Mouse (Mus musculus) intestine, embryonic 16.5 days (tissue): Measurements from ENCODE around the gene Adora2a. TPM values are rescaled to one million over a fixed set of nuclear protein-coding genes. Genes with fewer than 3 reads are reported as not detected.

ENCODE experiments used
- ATAC-seq: fragments of 200-750 bp; cut with Nextera tagmentation; 2 replicates; pipeline ENCODE4 v1.8.0; 2017; ENCODE audit warnings: moderate TSS enrichment, moderate library complexity
- H3K27ac ChIP-seq: fragments of 300-500 bp; sonication (generic); 2 replicates; pipeline ENCODE4 v1.5.1; 2014; ENCODE audit warnings: mild to moderate bottlenecking, low read length
- H3K27me3 ChIP-seq: fragments of 300-500 bp; sonication (generic); replicated peaks from 2 replicates; pipeline ENCODE4 v1.6.1; 2014; ENCODE audit warnings: low read length, control low read depth, mixed read lengths; ENCODE audit not compliant: control insufficient read depth, insufficient read depth
- H3K36me3 ChIP-seq: fragments of 300-500 bp; sonication (generic); 2 replicates; pipeline ENCODE4 v1.6.1; 2014; ENCODE audit warnings: low read length, control low read depth; ENCODE audit not compliant: control insufficient read depth, insufficient read depth
- H3K4me1 ChIP-seq: fragments of 300-500 bp; sonication (generic); 2 replicates; pipeline ENCODE4 v1.6.1; 2014; ENCODE audit warnings: low read length, control low read depth, mixed read lengths; ENCODE audit not compliant: control insufficient read depth, insufficient read depth
- H3K4me2 ChIP-seq: fragments of 300-500 bp; sonication (generic); 2 replicates; pipeline ENCODE4 v1.6.1; 2014; ENCODE audit warnings: low read depth, low read length, control low read depth
- H3K4me3 ChIP-seq: fragments of 300-500 bp; sonication (generic); 2 replicates; pipeline ENCODE4 v1.5.1; 2014; ENCODE audit warnings: mild to moderate bottlenecking, low read length
- H3K9ac ChIP-seq: fragments of 300-500 bp; sonication (generic); 2 replicates; pipeline ENCODE4 v1.6.1; 2014; ENCODE audit warnings: low read depth, low read length
- H3K9me3 ChIP-seq: fragments of 300-500 bp; sonication (generic); 2 replicates; pipeline ENCODE4 v1.6.1; 2016; ENCODE audit warnings: low read length, control low read depth; ENCODE audit not compliant: control insufficient read depth
- WGBS: fragments of 180-500 bp; shearing (Covaris S2); extraction: QIAGEN DNeasy Blood & Tissue Kit; methylation state at CpG from one replicate; pipeline ENCODE4 v1.1.7; 2014; 5-methylcytosine and 5-hydroxymethylcytosine counted together
- polyA plus RNA-seq: library from polyadenylated mRNA; unstranded; fragments of >200 nt; fragmentation: Nextera tagmentation; extraction: Ambion mirVana; gene quantifications from 2 replicates; pipeline ENCODE4 v1.2.1, GENCODE M21; 2015

The Adora2a gene
- polyA plus RNA-seq, 1 experiment from 2014 or later = 3.2 TPM

GRCm38 (mm10) chr10:75316908-75317761, 458 bp downstream of the Adora2a start:
- Histone ChIP-seq H3K27me3 (peaks cover 19% of the 10 kb centered on the region; the same call in 1 of the 2 replicates), H3K9me3 (no peaks in the 10 kb centered on the region), H3K4me2 (peak overlapping the region; percentile 95), H3K4me3 (peak overlapping the region; percentile 59), H3K36me3 (0 out of 2 replicates have a peak, but pooled peaks cover 3% of the 10 kb centered on the region), H3K9ac (peak overlapping the region; percentile 71), H3K27ac (no peak overlapping the region), H3K4me1 (peaks cover 18% of the 10 kb centered on the region)
- under 1% methylated on average over 81 of the region's 81 CpGs for WGBS
- peak; percentile 78 for ATAC-seq

DNA sequence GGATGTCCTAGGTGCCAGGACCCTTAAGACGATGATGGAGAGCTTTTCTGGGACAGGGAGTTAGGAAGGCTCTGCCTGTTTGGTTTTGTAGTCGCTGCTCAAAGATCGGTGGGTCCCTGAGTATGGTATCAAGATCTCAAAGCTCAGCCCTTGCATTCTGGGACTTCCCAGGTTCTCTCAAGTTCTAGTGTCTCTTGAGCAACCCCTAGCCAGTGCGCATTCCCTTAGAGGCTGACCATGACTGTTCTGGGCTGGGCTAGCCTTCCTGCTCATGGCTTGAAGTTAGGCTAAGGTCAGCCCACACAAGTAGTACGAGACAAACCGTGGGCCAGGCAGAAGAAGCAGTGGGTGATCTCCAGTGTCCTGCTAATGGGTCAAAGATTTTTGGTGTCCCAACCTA, 1.5 kb downstream of the Adora2a start:
- H3K9me3 ChIP-seq = no peaks in the 10 kb centered on the region
- H3K4me2 ChIP-seq = 0 out of 2 replicates have a peak overlapping the region, but pooled peaks have one; percentile 9
- no peak overlapping the region for H3K27ac ChIP-seq
- no peak overlapping the region for H3K9ac ChIP-seq
- H3K4me3 ChIP-seq = peak overlapping the region; percentile 59
- ATAC-seq = no peak
- WGBS = 76% methylated on average over 6 of the region's 6 CpGs
- no peaks in the 10 kb centered on the region for H3K36me3 ChIP-seq
- peaks cover 19% of the 10 kb centered on the region; the same call in 1 of the 2 replicates for H3K27me3 ChIP-seq
- peaks cover 18% of the 10 kb centered on the region for H3K4me1 ChIP-seq

GRCm38 (mm10) chr10:75320321-75320720, 3.6 kb downstream of the Adora2a start:
- Histone ChIP-seq H3K4me2 (no peak overlapping the region), H3K9me3 (no peaks in the 10 kb centered on the region), H3K36me3 (no peaks in the 10 kb centered on the region), H3K4me1 (peaks cover 10% of the 10 kb centered on the region; the same call in 1 of the 2 replicates), H3K27ac (no peak overlapping the region), H3K27me3 (peaks cover 19% of the 10 kb centered on the region; the same call in 1 of the 2 replicates), H3K4me3 (no peak overlapping the region), H3K9ac (no peak overlapping the region)
- 57% methylated on average over 4 of the region's 4 CpGs for WGBS
- no peak for ATAC-seq

DNA sequence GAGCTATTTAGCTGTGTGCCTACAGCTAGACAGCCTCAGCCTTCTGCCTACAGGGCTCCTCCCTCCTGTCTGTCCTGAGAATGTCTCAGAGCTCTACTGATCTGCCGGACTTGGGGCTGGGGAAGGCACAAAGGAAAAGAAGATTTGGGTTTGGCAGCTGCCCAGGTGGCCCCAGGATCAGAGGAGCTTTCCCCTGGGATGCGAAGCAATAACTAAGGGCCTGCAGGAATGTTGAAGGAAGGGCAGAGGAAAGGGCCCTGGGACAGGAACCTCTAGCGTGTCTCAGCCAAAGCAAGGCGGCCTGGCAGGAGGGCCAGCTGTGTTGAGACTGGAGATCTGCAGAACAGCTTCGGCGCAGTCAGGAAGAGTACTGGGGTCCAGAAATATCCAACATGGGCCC, 6.3 kb downstream of the Adora2a start:
- WGBS = 68% methylated on average over 6 of the region's 6 CpGs
- no peak for ATAC-seq
- H3K4me1 ChIP-seq = no peaks in the 10 kb centered on the region

DNA sequence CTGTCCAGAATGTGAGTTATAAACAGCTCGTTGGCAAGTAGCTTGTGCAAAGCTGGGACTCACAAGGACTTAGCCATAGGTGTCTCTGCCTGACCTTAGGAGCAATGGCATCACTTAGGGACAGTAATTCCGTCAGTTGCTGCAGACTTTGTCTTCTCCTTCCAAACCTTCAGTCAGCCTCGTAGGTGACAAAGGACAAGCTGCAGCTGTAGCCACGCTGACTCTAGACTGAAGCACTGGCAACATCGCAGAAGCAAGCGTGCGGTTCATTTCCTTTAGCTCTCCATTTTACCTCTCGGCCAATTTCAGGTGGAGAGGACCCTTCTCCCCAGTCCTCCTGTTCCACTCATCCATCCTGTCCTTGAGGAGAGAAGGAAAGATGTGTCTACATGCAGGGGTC, 7.3 kb downstream of the Adora2a start:
- Histone ChIP-seq H3K4me2 (no peak overlapping the region), H3K27ac (no peak overlapping the region), H3K36me3 (no peaks in the 10 kb centered on the region), H3K9me3 (no peaks in the 10 kb centered on the region), H3K9ac (no peak overlapping the region), H3K4me1 (no peaks in the 10 kb centered on the region), H3K4me3 (no peak overlapping the region), H3K27me3 (0 out of 2 replicates have a peak, but pooled peaks cover 3% of the 10 kb centered on the region)
- 80% methylated on average over 8 of the region's 8 CpGs for WGBS
- no peak for ATAC-seq

More for the DNA sequence above, 6.3 kb downstream of the Adora2a start:
- Histone ChIP-seq H3K27ac (no peak overlapping the region), H3K9ac (no peak overlapping the region), H3K9me3 (no peaks in the 10 kb centered on the region), H3K4me3 (no peak overlapping the region), H3K27me3 (peaks cover 6% of the 10 kb centered on the region; the same call in 1 of the 2 replicates), H3K4me2 (no peak overlapping the region), H3K36me3 (no peaks in the 10 kb centered on the region)

DNA sequence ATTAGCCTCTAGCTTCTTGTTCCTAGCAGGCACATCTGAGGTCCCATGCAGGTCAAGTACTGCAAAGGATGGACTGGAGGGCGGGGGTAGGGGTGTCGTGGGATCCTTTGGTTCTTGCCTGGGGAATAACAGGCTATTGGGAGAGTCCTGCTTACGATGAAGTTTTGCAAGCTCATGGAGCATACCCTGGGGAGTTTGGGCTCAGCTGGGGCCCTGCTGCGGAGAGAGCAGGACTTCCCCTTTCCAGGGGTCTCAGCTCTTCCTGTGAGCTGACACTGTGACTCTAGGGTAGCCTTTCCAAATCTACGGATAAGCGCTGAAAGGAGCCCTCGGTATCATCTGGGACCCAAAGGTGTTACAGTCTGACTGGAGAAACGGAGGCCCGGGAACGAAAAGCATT, 7.7 kb downstream of the Adora2a start:
- no peaks in the 10 kb centered on the region for H3K9me3 ChIP-seq
- H3K36me3 ChIP-seq = no peaks in the 10 kb centered on the region
- H3K4me2 ChIP-seq = no peak overlapping the region
- no peak overlapping the region for H3K4me3 ChIP-seq
- H3K27ac ChIP-seq = no peak overlapping the region
- no peak overlapping the region for H3K9ac ChIP-seq
- ATAC-seq = no peak
- 0 out of 2 replicates have a peak, but pooled peaks cover 3% of the 10 kb centered on the region for H3K27me3 ChIP-seq
- H3K4me1 ChIP-seq = no peaks in the 10 kb centered on the region
- 69% methylated on average over 10 of the region's 10 CpGs for WGBS

- no peak overlapping the region for H3K9ac ChIP-seq
- H3K4me1 ChIP-seq = no peaks in the 10 kb centered on the region
- H3K27me3 ChIP-seq = no peaks in the 10 kb centered on the region
- H3K4me2 ChIP-seq = no peak overlapping the region
- no peaks in the 10 kb centered on the region for H3K9me3 ChIP-seq
- ATAC-seq = no peak
- no peak overlapping the region for H3K27ac ChIP-seq
- H3K36me3 ChIP-seq = no peaks in the 10 kb centered on the region
- H3K4me3 ChIP-seq = no peak overlapping the region
- WGBS = 94% methylated on average over 23 of the region's 23 CpGs
Measured at GRCm38 (mm10) chr10:75325821-75326220, 9.1 kb downstream of the Adora2a start.

GRCm38 (mm10) chr10:75326553-75326952, 9.9 kb downstream of the Adora2a start:
- no peak overlapping the region for H3K4me3 ChIP-seq
- no peak overlapping the region for H3K4me2 ChIP-seq
- H3K36me3 ChIP-seq = no peaks in the 10 kb centered on the region
- H3K27me3 ChIP-seq = no peaks in the 10 kb centered on the region
- no peak for ATAC-seq
- H3K9ac ChIP-seq = no peak overlapping the region
- H3K9me3 ChIP-seq = no peaks in the 10 kb centered on the region
- no peaks in the 10 kb centered on the region for H3K4me1 ChIP-seq
- H3K27ac ChIP-seq = no peak overlapping the region
- 59% methylated on average over 3 of the region's 3 CpGs for WGBS

DNA sequence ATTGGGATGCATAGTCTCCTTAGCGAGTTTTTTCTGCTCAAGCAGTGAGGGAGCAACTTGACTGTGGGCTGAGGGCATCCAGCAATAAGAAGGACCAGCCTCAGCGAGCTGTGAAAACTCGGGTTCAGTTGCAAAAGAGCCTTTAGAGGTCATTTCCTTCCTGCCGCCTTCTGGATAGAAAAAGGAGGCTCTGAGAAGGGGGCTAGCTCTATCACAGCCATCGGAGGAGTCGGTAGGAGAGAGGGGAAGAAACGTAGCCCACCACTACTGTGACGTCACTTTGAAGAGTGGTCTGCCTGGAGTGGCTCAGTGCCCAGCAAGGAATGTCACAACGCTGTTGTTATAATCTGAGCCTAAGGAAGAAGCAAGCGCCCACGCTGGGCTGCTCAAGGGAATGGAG, 10.4 kb downstream of the Adora2a start:
- ATAC-seq = no peak
- no peaks in the 10 kb centered on the region for H3K27me3 ChIP-seq
- no peaks in the 10 kb centered on the region for H3K4me1 ChIP-seq
- no peaks in the 10 kb centered on the region for H3K36me3 ChIP-seq
- no peak overlapping the region for H3K4me2 ChIP-seq
- WGBS = 65% methylated on average over 11 of the region's 11 CpGs
- no peak overlapping the region for H3K4me3 ChIP-seq
- H3K27ac ChIP-seq = no peak overlapping the region
- no peak overlapping the region for H3K9ac ChIP-seq
- H3K9me3 ChIP-seq = no peaks in the 10 kb centered on the region
